Mouse (Mus musculus) heart, adult 10 weeks (tissue): ENCODE data around the gene Map2k2. TPM values are rescaled to one million over a fixed set of nuclear protein-coding genes. Genes with fewer than 3 reads are reported as not detected.

Source experiments
- polyA plus RNA-seq: library from polyadenylated mRNA; stranded (reverse); fragments of 350-450 nt; fragmentation: Illumina TruSeq; extraction: RNeasy Lipid Tissue Mini Kit (QIAGEN cat#74804); gene quantifications from one replicate; pipeline ENCODE4 v1.2.3, GENCODE M21; 2014; ENCODE audit warnings: low read depth, low replicate concordance

Gene Map2k2
- polyA plus RNA-seq, result 88.4 TPM

DNA sequence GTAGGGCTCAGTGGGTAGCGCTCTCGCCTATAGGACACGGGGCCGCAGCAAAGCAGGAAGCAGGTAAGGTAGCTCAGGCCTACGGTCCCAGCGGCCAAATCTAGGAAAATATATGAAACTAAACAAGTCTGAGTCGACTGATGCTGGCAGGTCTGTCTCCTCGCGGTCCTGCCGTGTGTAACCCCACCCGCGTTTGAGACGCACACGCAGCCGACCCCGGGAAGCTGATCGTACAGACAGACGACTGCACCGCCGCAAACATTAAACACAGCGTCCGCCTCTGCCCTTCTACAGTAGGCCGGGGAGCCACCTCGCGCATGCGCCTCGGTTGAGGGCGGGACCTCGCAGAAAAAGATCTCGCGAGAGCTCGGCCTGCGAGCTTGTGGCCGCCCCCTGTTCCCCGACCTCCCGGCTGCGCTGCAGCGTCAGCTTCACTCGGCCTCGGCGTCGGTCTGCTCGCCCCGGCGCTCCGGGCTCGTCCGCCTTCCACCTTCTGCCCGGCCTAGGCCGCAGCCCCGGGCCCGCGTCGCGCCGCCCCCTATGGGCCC is at the start of gene Map2k2:
TSS of gene Map2k2 (plus strand) at position 351 of the 548 bp plus-strand sequence.

DNA sequence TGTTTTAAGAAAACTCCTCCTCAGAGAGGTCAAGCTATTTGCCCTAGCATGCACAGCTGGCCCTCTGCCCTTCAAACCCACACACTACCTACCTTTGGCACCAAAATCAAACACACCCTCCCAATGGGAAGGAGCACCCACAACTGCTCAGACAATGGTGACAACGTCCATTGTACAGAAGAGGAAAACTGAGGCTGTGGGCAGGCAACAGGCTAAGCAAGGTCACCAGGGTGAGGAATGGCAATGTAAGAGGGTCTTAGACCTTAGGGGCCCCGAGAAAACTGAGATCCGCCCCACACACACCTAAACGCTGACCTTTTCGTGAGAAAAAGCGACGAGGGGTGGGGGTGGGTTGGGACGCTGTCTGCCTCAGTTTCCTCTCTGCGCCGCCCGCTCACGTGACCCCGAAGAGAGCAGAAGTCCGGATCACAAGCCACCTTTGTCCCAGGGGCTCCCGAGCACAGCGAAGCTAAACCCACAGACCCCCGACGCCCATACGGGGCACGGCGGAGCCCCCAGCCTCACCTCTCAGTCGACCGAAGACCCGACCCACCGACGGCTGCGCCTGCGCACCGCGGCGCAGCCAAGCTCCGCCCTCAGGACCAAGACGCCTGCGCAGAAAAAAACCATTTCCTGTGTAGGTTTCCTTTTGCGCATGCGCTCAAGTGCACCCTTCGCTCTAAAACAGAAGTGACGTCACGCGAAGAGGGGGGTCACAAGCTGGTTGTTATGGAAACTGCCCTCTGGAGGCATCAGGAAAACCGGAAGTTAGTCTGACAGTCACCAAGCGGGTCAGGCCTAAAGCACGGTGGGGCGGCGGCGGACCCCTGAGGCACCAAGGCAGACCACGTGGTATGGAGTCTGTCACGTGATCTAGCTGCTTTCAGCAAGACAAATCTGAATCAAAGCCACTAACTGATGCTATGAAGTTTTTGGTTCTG is 45.8 kb upstream of the Map2k2 start, which contains the start of gene Sgta:
TSS of gene Sgta (minus strand) at position 579 of the 941 bp plus-strand sequence.

DNA sequence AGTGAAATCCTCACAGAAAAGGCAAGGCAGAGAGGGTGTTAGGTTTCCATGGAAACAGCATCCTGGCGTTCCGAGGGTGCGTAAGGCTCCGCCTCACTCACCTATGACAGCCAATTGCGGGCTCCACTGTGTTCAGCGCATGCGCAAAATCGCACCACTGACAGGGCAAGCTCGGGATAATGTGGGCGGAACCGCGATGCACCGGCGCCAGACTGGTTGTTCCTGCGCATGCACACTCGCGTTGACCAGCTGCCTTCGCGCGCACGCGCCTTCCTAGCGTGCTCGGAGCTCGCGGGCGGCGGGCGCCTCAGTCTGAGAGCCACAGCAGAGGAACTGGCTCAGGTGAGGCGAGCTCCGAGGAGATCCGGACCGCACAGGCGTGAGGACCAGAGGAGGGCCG is 35.9 kb upstream of the Map2k2 start, which contains the start of gene Thop1:
TSS of gene Thop1 (plus strand) at position 200 of the 400 bp plus-strand sequence.

DNA sequence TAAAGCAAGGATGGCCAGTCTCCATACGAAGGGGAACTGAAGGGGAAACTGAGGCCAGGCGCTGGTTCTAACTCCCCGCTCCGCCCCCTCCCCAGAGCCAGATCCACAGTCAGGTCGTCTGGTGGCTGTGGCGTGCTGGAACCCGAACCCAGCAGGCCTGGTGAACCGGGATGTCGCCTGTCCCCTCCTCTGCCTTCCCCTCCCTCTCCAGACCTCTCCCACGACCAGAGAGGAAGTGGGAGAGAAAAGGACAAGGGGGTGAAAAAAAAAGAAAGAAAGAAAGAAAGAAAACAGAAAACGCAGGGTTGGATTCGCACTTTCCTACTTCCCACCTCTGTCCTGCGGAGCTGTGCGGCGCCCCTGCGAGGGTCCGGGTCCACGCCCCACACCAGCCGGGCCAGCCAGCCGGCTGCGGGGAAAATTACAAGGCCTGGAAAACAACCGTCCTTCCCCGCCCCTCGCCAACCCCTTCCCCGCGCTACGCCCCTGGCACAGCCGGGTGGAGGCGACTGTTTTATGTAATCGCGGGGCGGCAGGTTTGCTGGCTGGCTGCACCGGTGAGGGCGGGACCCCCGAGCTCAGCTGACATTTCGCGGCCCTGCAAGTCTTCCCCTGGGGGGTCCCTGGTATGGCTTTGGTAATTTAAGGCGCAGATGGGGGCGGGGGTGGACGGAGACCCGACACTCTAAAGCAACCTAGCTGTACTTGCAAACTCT is 29.4 kb downstream of the Map2k2 start, which contains the start of gene Zbtb7a:
TSS of gene Zbtb7a (plus strand) at position 255 of the 716 bp plus-strand sequence.

DNA sequence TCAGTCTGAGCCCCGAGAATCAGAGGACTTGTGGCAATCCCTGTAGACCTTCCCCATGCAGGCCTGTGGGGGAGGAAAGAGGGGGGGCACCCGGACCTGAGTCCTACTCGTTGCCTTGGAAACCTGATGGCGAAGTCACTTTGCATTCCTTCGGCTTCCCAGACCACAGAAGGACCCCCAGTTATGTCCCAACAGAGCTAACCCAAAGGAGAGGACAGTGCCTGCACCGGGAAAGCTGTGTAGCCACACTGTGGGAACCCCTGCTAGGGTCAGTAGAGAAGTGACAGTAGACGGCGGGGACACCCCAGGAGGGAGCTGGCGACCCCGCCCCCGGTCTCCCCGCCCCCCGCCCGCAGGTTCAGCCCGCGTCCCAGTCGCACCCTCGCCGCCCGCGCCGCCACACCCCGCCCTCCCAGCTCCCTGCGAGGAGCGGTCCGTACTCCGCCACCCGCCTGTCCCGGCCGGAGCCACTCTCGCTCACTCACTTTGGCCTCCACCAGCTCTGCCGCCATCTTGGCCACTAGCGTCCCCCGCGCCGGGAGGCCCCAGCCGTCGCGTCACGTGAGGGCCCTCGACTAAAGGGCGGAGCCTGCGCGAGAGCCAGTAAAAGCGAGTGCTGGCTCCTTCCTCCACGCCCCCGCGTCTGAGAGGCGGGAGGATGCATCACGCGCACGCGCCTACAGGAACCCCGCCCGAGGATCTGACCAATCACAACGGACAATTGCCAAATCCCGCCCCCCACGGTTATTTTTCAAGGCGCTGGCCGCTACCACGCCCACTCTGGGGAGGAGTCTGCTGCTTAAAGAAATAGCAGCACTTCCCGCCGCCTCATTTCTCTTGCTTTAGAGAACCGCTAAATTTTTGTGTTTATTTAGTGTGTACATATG is 61.7 kb downstream of the Map2k2 start, which contains the start of gene Pias4:
TSS of gene Pias4 (minus strand) at position 724 of the 887 bp plus-strand sequence.

DNA sequence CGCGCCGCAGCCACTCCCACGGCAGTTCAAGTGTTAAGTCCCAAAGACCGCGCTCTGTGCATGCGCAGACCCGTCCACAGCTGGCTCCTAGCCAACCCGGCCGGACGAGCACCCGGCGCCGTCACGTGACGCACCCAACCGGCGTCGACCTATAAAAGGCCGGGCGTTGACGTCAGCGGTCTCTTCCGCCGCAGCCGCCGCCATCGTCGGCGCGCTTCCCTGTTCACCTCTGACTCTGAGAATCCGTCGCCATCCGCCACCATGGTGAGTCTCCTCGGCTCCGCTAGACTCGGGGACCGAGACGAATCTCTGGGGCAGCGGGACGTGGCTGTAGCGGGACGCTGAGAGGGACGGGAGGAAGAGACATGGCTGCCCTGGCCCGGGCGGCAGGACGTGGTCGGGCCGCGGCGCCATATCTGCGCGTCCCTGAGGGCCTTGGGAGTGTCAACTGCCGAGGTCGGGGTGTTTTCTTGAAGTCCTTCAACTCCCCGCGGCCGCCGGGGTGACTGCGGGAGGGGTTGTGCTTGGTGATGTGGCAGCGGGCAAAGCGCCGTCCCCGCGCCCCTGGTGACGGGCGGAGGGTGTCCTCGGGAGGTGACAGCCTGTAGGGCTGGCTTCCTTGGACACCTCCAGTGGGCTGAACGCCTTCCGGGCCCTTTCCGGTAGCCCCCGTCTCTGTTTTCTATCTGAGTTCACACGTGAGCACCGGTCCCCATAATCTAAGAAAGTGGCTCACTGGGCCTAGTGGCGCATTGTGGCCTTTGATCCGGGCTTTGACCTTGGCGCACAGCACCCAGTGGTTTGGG is 71.0 kb downstream of the Map2k2 start, which contains the start of gene Eef2:
TSS of gene Eef2 (plus strand) at position 166 of the 806 bp plus-strand sequence.

DNA sequence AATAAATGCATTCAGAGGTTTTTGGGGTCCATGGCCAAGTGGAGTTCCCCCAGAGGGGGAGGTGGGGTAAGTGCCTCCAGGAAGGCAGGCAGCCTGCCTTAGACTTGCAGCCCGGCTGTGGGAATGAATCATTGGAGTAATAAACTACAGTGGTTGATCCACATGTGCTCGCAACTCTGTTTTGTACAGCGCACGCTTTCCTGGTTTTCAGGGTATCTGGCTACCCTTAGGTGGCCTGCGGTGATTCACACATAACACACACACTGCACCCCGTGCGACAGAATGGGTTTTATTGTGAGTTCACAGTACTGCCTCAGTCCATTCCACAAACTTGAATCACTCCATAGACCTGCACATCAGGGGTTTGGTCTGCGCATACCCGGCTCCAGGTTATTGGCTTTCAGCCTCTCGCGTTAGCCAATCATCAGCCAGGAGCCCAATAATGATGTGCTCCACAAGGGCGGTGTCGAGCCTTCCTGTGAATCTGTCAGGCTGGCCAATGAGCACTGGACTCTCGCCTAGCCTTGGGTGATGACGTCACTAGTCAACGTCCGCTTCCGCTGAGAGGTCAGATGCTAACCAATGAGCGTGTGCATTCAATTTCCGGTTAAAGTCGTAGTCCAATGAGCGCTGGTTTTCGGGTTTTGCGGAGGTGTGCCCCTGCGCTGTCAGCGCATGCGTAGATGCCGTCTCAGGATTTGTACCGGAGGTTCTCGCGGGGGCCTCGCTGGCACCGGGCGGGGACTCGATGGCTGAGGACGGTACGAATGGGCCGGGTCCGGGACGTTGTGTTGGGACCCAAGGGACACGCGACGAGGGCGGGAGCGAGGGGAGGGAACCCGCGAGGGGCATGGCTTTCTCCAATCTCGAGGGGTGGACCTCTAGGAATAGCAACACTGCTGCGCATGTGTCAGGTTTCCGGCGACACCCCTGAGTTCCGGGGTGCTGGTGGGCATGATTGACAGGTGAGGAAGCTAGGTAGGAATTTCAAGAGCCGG is 76.9 kb downstream of the Map2k2 start, which contains the start of gene Dapk3:
TSS of gene Dapk3 (plus strand) at position 670 of the 998 bp plus-strand sequence.

Other genes starting within 250 kb of the Map2k2 start
- not detected for gene Tmprss9, start 234.1 kb upstream of the Map2k2 start, polyA plus RNA-seq
- gene Timm13, start 204.9 kb upstream of the Map2k2 start, polyA plus RNA-seq, result 109 TPM
- gene Lmnb2, start 187.7 kb upstream of the Map2k2 start, polyA plus RNA-seq, result 4.1 TPM
- gene Gadd45b, start 175.8 kb upstream of the Map2k2 start, polyA plus RNA-seq, result 7.3 TPM
- 0.99 TPM for gene Gng7, start 91.0 kb upstream of the Map2k2 start, polyA plus RNA-seq
- gene Diras1, start 80.3 kb upstream of the Map2k2 start, polyA plus RNA-seq, result not detected
- gene Slc39a3, start 68.5 kb upstream of the Map2k2 start, polyA plus RNA-seq, result 13.6 TPM
- 90.2 TPM for gene Sgta, start 45.7 kb upstream of the Map2k2 start, polyA plus RNA-seq
- 12.6 TPM for gene Thop1, start 35.9 kb upstream of the Map2k2 start, polyA plus RNA-seq
- gene Creb3l3, start 7.0 kb upstream of the Map2k2 start, polyA plus RNA-seq, result 0.26 TPM
- gene Zbtb7a, start 29.3 kb downstream of the Map2k2 start, polyA plus RNA-seq, result 17.1 TPM
- 17.0 TPM for gene Pias4, start 62.0 kb downstream of the Map2k2 start, polyA plus RNA-seq
- gene Eef2, start 70.7 kb downstream of the Map2k2 start, polyA plus RNA-seq, result 1,037 TPM
- 33.0 TPM for gene Dapk3, start 77.1 kb downstream of the Map2k2 start, polyA plus RNA-seq
- gene 4930442H23Rik, start 77.9 kb downstream of the Map2k2 start, polyA plus RNA-seq, result not detected
- 4.1 TPM for gene Nmrk2, start 96.1 kb downstream of the Map2k2 start, polyA plus RNA-seq
- not detected for gene Atcay, start 124.9 kb downstream of the Map2k2 start, polyA plus RNA-seq
- 3.0 TPM for gene Zfr2, start 127.2 kb downstream of the Map2k2 start, polyA plus RNA-seq
- 0.47 TPM for gene Matk, start 147.0 kb downstream of the Map2k2 start, polyA plus RNA-seq
- gene Mrpl54, start 161.0 kb downstream of the Map2k2 start, polyA plus RNA-seq, result 123 TPM
- 90.2 TPM for gene Apba3, start 161.0 kb downstream of the Map2k2 start, polyA plus RNA-seq
- gene Tjp3, start 185.7 kb downstream of the Map2k2 start, polyA plus RNA-seq, result not detected
- 26.5 TPM for gene Pip5k1c, start 187.0 kb downstream of the Map2k2 start, polyA plus RNA-seq
- 15.5 TPM for gene Cactin, start 215.2 kb downstream of the Map2k2 start, polyA plus RNA-seq
- 2.3 TPM for gene Tbxa2r, start 222.8 kb downstream of the Map2k2 start, polyA plus RNA-seq
- gene Gipc3, start 237.4 kb downstream of the Map2k2 start, polyA plus RNA-seq, result 3.9 TPM
- gene Hmg20b, start 244.6 kb downstream of the Map2k2 start, polyA plus RNA-seq, result 47.1 TPM